Mouse (Mus musculus) liver, embryonic 12.5 days (tissue): ENCODE measurements around the gene Rprd1b. TPM values are rescaled to one million over a fixed set of nuclear protein-coding genes. Genes with fewer than 3 reads are reported as not detected.

Experiments used
- ATAC-seq: fragments of 200-750 bp; cut with Nextera tagmentation; 2 replicates; pipeline ENCODE4 v1.8.0; 2017; ENCODE audit warnings: moderate number of reproducible peaks, mild to moderate bottlenecking, moderate library complexity
- H3K27ac ChIP-seq: fragments of 300-500 bp; sonication (generic); 2 replicates; pipeline ENCODE4 v1.5.1; 2016; ENCODE audit warnings: mild to moderate bottlenecking
- H3K27me3 ChIP-seq: fragments of 300-500 bp; sonication (generic); replicated peaks from 2 replicates; pipeline ENCODE4 v1.6.1; 2016; ENCODE audit warnings: mild to moderate bottlenecking, moderate library complexity
- H3K36me3 ChIP-seq: fragments of 300-500 bp; sonication (generic); 2 replicates; pipeline ENCODE4 v1.6.1; 2016; ENCODE audit warnings: mild to moderate bottlenecking, moderate library complexity
- H3K4me1 ChIP-seq: fragments of 300-500 bp; sonication (generic); 2 replicates; pipeline ENCODE4 v1.6.1; 2016
- H3K4me2 ChIP-seq: fragments of 300-500 bp; sonication (generic); 2 replicates; pipeline ENCODE4 v1.6.1; 2016; ENCODE audit warnings: mild to moderate bottlenecking, moderate library complexity
- H3K4me3 ChIP-seq: fragments of 300-500 bp; sonication (generic); 2 replicates; pipeline ENCODE4 v1.5.1; 2016; ENCODE audit warnings: mild to moderate bottlenecking, moderate library complexity
- H3K9ac ChIP-seq: fragments of 300-500 bp; sonication (generic); 2 replicates; pipeline ENCODE4 v1.6.1; 2016; ENCODE audit warnings: mild to moderate bottlenecking, moderate library complexity
- H3K9me3 ChIP-seq: fragments of 300-500 bp; sonication (generic); replicated peaks from 2 replicates; pipeline ENCODE4 v1.6.1; 2016; ENCODE audit warnings: mild to moderate bottlenecking, moderate library complexity
- WGBS: fragments of 180-500 bp; shearing (Covaris S2); methylation state at CpG from one replicate; pipeline ENCODE4 v1.1.7; 2016; ENCODE audit not compliant: insufficient replicate concordance; 5-methylcytosine and 5-hydroxymethylcytosine counted together
- polyA plus RNA-seq: library from polyadenylated mRNA; unstranded; fragments of >200 nt; fragmentation: Nextera tagmentation; extraction: Ambion mirVana; gene quantifications from 2 replicates; pipeline ENCODE4 v1.2.1, GENCODE M21; 2016

Rprd1b gene
- polyA plus RNA-seq, 1 experiment from 2014 or later = 42.5 TPM

DNA sequence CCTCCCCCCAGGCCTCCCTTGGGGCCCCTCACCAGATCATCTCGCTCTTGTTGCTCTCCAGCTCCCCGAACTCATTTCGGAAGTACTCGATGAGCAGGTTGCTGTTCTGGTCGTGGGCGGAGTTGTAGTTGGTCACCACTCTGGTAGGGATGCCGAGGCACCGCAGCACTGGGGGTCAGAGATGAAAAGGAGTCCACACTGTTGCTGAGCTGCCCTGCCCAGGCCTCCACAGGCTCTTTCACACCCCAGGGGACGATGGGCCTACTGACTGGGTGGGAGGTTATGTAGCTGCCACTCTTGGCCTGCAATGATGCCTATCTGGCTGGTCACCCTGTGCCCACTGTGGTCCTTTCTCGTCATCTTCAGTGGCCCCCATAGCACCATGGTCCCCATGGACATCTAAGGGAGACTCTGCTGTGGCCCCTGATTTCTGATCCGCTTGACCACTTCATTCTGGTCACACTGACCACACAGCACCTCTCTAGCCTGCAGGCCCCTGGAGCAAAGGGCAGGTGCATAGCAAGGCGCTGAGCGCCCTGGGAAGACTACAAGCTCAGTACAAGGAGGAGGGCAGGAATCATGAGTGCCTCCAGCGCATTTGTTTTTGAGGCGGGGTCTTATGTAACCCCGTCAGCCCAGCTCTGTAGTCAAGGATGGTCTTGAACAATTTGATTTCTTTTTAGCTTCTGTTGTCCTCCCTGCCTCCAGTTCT is 101.2 kb downstream of the Rprd1b start:
- Histone ChIP-seq H3K9me3 (no peaks in the 10 kb centered on the region), H3K9ac (no peak overlapping the region), H3K27ac (no peak overlapping the region), H3K4me2 (no peak overlapping the region), H3K4me1 (peaks cover 42% of the 10 kb centered on the region), H3K4me3 (no peak overlapping the region), H3K36me3 (peaks cover 100% of the 10 kb centered on the region), H3K27me3 (no peaks in the 10 kb centered on the region)
- 76% methylated on average over 16 of the region's 16 CpGs for WGBS
- no peak for ATAC-seq

DNA sequence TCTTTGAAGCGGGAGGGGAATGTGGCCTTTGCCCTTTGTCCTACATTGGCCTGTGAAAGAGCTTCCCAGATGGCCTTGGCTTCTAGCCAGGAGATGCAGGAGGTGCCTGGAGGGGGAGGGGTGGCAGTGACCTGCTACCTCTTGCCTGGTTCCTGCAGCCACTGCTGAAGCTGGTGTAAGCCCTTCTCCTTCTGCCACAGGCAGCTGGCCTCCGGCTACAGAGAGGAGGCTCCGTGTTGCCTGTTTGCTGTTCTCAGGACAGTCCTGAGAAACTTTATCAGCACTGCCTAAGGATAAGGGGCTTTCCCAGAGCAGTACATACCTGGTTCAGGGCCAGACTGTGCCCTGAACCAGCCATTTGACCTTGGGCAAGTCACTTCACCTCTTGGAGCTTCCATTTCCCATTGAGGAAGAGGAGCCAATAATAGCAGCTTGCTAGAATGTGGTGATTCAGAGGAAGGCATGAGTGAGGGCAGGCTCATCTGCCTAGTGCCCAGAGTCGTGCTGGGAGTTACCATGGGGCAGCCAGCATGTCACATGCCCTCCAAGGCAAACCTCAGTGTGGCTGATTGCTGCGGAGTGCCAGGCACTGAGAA is 102.2 kb downstream of the Rprd1b start:
- Histone ChIP-seq H3K4me1 (peaks cover 47% of the 10 kb centered on the region), H3K27me3 (no peaks in the 10 kb centered on the region), H3K36me3 (peaks cover 99% of the 10 kb centered on the region), H3K4me2 (no peak overlapping the region), H3K9me3 (no peaks in the 10 kb centered on the region), H3K9ac (no peak overlapping the region), H3K4me3 (no peak overlapping the region), H3K27ac (peak overlapping the region; percentile 25; the same call in 1 of the 2 replicates)
- 63% methylated on average over 5 of the region's 5 CpGs for WGBS
- ATAC-seq = no peak

DNA sequence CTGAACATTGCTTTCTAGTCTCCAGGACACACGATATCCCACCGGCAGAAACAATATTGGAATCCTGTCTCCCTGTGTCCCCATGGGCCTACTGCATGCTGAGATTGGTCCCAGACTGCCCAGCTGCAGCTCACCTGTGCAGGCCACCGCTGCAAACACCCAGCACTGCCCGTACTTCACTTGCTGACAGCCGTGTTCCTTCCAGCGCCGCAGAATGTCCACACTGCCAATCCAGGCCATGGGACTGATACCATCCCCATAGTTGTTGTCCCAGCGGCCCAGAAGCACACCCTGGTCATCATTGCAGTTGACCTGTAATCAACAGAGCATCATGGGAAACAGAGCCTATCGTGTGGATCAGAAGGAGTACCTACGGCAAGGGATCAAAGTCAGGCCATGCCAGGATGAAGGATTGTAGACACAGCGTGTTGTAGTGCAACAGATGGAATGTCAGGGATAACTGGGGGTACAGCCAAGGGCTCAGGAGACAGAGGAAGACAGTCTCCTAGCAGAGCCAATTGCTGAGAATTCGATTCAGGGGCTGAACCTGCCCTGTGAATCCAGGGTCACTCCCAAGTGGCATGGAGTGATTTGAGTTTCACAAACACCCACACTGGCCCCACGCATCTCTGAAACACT is 103.0 kb downstream of the Rprd1b start:
- no peak for ATAC-seq
- 0 out of 2 replicates have a peak overlapping the region, but pooled peaks have one; percentile 25 for H3K27ac ChIP-seq
- no peak overlapping the region for H3K9ac ChIP-seq
- peaks cover 99% of the 10 kb centered on the region for H3K36me3 ChIP-seq
- 83% methylated on average over 13 of the region's 13 CpGs for WGBS
- peaks cover 49% of the 10 kb centered on the region for H3K4me1 ChIP-seq
- no peaks in the 10 kb centered on the region for H3K27me3 ChIP-seq
- H3K4me2 ChIP-seq = no peak overlapping the region
- no peaks in the 10 kb centered on the region for H3K9me3 ChIP-seq
- H3K4me3 ChIP-seq = no peak overlapping the region

DNA sequence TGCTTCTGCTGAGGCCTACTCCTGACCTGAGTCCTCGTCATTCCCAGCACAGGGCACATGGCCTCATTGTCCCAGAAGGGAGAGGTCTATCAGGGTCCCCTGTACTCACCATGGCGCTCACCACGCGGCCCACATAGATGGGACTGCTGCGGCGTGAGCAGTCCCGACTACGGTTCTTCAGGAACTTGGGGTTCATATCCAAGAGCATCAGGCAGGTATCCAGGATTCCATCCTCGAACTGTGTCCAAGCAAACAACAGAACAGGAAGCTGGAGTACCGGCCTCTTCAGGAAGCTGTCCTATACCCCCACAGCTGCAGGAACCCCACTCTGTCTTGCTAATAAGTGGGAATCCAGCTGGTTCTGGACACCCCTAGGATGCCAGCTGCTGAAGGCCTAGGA is 104.0 kb downstream of the Rprd1b start:
- Histone ChIP-seq H3K27ac (no peak overlapping the region), H3K36me3 (peaks cover 99% of the 10 kb centered on the region), H3K4me3 (no peak overlapping the region), H3K9ac (no peak overlapping the region), H3K27me3 (no peaks in the 10 kb centered on the region), H3K9me3 (no peaks in the 10 kb centered on the region), H3K4me2 (no peak overlapping the region), H3K4me1 (peaks cover 54% of the 10 kb centered on the region)
- 88% methylated on average over 10 of the region's 10 CpGs for WGBS
- no peak for ATAC-seq

DNA sequence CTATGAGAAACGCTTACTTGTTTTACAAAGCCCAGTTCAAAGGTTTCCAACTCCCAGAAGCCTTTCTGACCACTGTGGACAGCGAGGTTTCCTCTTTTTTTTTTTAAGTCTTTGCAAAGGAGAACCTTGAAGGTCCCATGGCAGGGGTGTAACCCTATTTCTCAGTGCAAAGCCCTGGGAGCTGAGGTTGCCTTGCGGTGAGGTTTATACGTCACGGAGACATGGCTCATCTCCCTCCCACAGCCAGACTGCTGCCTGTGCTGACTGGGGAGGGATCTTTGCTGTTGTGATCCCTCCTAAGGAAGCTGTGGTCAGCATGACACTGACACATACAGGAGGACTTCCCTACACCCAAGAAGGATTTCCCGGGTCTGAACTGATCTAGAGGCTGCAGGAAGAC is 104.8 kb downstream of the Rprd1b start:
- H3K9me3 ChIP-seq = no peaks in the 10 kb centered on the region
- no peak overlapping the region for H3K9ac ChIP-seq
- peaks cover 98% of the 10 kb centered on the region for H3K36me3 ChIP-seq
- H3K27ac ChIP-seq = no peak overlapping the region
- WGBS = 39% methylated on average over 6 of the region's 6 CpGs
- H3K4me3 ChIP-seq = no peak overlapping the region
- no peaks in the 10 kb centered on the region for H3K27me3 ChIP-seq
- 0 out of 2 replicates have a peak, but pooled peaks have one; percentile 6 for ATAC-seq
- H3K4me2 ChIP-seq = no peak overlapping the region
- H3K4me1 ChIP-seq = peaks cover 54% of the 10 kb centered on the region

DNA sequence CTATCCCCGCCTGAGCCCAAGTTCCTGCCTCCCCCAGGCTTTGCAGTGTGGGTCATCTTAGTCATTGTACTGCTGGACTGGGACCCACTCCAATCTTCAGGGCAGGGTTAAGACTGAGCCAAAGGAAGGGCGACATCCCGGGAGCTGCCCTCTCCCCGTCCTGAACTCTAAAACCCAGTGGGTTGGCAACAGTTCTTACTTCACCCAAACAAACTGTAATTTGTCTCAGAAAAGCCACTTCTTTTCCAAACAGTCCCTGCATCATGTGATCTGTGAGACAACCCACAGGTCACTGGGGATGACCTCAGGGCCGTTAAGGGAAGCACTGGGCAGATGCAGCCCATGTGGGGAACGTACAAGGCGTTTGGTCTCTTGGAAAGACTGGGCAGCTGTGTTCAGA is 107.9 kb downstream of the Rprd1b start:
- Histone ChIP-seq H3K36me3 (peaks cover 98% of the 10 kb centered on the region), H3K4me1 (peaks cover 63% of the 10 kb centered on the region), H3K27ac (0 out of 2 replicates have a peak overlapping the region, but pooled peaks have one; percentile 24), H3K9ac (no peak overlapping the region), H3K9me3 (no peaks in the 10 kb centered on the region), H3K27me3 (no peaks in the 10 kb centered on the region), H3K4me2 (no peak overlapping the region), H3K4me3 (no peak overlapping the region)
- ATAC-seq = no peak
- 63% methylated on average over 7 of the region's 7 CpGs for WGBS

DNA sequence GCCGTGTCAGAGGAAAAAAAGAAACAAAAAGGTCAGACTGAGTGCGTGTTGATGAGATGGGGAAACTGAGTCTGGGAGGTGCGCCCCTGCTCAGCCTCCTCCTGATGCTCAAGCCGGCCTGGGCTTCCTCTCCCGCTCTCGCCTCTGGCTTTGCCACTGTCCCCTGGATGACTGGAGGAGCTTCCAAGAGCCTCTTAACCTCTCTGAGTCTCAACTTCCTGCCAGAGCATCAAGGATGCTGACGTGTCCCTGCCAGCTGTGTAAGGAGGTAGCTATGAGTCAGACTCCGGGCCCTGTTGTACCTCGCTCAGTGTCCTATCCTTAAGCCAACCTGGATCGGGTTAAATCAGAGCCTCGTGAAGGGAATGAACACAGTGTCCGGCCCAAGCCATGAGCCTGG is 109.5 kb downstream of the Rprd1b start:
- no peaks in the 10 kb centered on the region for H3K9me3 ChIP-seq
- H3K27me3 ChIP-seq = no peaks in the 10 kb centered on the region
- H3K27ac ChIP-seq = no peak overlapping the region
- H3K4me2 ChIP-seq = no peak overlapping the region
- H3K4me3 ChIP-seq = no peak overlapping the region
- H3K36me3 ChIP-seq = peaks cover 98% of the 10 kb centered on the region
- ATAC-seq = no peak
- 85% methylated on average over 12 of the region's 12 CpGs for WGBS
- H3K4me1 ChIP-seq = peaks cover 71% of the 10 kb centered on the region
- H3K9ac ChIP-seq = no peak overlapping the region

DNA sequence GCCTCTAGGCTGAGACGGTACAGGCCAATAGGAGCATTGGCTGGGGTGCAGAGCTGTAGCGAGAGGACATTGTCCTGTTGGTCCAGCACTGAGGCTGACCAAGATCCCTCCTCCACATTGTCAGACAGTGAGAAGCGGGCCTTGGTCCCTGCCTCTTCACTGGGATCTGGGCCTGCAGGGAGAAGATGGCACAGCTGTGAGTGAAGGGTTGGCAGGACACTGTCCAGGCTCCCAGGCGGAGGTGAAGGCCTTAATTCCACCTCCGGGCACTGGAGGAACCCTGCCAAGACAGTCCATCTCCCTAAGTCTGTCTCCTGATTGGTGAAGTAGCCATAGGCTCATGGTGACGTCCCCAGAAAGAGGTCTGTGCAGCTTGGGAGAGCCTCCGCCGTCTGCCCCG is 110.5 kb downstream of the Rprd1b start:
- 95% methylated on average over 9 of the region's 9 CpGs for WGBS
- Histone ChIP-seq H3K9me3 (no peaks in the 10 kb centered on the region), H3K9ac (no peak overlapping the region), H3K4me2 (no peak overlapping the region), H3K27me3 (no peaks in the 10 kb centered on the region), H3K4me3 (no peak overlapping the region), H3K36me3 (peaks cover 94% of the 10 kb centered on the region), H3K27ac (peak overlapping the region; percentile 98; the same call in 1 of the 2 replicates), H3K4me1 (peaks cover 74% of the 10 kb centered on the region)
- no peak for ATAC-seq

DNA sequence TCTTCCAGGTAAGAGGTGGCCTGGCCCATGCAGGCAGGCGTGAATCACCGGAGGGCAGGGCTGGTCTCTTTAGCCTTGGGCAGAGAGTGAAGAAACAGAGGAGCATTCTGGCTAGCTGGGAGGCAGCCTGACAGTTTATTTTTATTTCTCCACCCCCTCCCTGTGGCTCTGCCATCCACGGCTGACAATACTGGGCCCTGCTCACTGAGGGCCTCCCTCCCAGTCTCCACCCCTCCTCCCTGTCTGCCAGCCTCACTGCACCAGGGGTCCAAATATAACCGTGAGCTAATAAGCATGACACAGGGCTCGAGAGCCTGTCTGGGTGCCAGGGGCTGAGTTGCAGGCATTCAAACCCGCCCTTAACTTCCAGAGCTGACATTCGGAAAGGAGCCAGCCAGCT is 111.3 kb downstream of the Rprd1b start:
- no peak for ATAC-seq
- H3K4me2 ChIP-seq = peak overlapping the region; percentile 79; the same call in 1 of the 2 replicates
- peaks cover 75% of the 10 kb centered on the region for H3K4me1 ChIP-seq
- H3K27me3 ChIP-seq = no peaks in the 10 kb centered on the region
- H3K9me3 ChIP-seq = no peaks in the 10 kb centered on the region
- no peak overlapping the region for H3K4me3 ChIP-seq
- H3K9ac ChIP-seq = 0 out of 2 replicates have a peak overlapping the region, but pooled peaks have one; percentile 10
- peak overlapping the region; percentile 98 for H3K27ac ChIP-seq
- 59% methylated on average over 7 of the region's 7 CpGs for WGBS
- H3K36me3 ChIP-seq = peaks cover 86% of the 10 kb centered on the region

DNA sequence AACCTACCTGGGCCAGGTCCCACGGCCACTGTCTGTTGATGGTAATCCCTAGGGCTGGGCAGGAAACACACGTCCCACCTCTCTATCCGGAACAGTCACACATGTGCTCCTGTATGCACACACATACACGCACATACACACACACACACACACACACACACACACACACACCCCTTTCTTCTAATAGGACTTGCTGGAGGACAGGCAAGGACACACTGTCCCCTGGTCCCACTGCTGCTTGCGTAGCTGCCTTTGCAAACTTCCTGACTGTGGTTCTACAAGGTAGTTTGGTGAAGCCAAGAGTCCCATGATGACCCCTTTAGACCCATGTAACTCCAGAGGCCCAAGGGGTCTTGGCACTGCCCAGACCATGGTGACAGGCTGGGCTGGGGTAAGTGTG is 112.4 kb downstream of the Rprd1b start:
- Histone ChIP-seq H3K36me3 (peaks cover 75% of the 10 kb centered on the region), H3K27ac (peak overlapping the region; percentile 98), H3K4me3 (no peak overlapping the region; the same call in 1 of the 2 replicates), H3K4me1 (peaks cover 81% of the 10 kb centered on the region), H3K9ac (peak overlapping the region; percentile 87), H3K4me2 (peak overlapping the region; percentile 79), H3K27me3 (no peaks in the 10 kb centered on the region), H3K9me3 (no peaks in the 10 kb centered on the region)
- no peak for ATAC-seq
- 71% methylated on average over 5 of the region's 5 CpGs for WGBS

DNA sequence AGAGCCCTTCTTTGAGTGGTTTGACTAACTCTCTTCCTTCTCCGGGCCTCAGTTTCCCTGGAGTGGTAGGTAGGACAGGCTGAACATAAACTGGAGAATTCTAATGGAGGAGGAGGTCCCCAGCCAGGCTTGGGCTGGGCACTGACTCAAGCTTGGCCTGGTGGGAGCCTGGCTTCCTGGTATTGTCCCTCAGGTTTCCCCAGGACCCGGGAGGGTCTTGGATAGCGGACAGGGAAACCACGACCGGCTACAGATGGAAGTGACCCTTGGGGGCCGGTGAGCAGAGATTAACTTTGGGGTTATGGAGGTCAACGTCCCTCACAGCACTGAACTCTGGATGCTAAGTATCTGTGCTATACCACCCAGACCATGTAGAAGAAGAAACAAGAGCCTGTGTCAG is 113.0 kb downstream of the Rprd1b start:
- H3K4me1 ChIP-seq = peaks cover 85% of the 10 kb centered on the region
- ATAC-seq = no peak
- H3K36me3 ChIP-seq = peaks cover 69% of the 10 kb centered on the region
- H3K4me2 ChIP-seq = peak overlapping the region; percentile 79
- no peaks in the 10 kb centered on the region for H3K27me3 ChIP-seq
- H3K4me3 ChIP-seq = peak overlapping the region; percentile 74
- 41% methylated on average over 7 of the region's 7 CpGs for WGBS
- H3K27ac ChIP-seq = peak overlapping the region; percentile 98
- no peaks in the 10 kb centered on the region for H3K9me3 ChIP-seq
- H3K9ac ChIP-seq = peak overlapping the region; percentile 87
